Mouse (Mus musculus) kidney, adult 2 months (tissue): ENCODE data around the gene Abhd16a.

Source experiments
- CTCF ChIP-seq: fragments of 200-500 bp; conservative IDR thresholded peaks from 2 replicates; pipeline ENCODE4 v1.5.1; 2011; ENCODE audit warnings: low read depth, mild to moderate bottlenecking, control low read depth, low read length, moderate library complexity, mixed read lengths; ENCODE audit not compliant: insufficient read depth, insufficient read length
- POLR2A ChIP-seq: fragments of 200-500 bp; IDR thresholded peaks from one replicate; pipeline ENCODE4 v1.6.1; 2011; ENCODE audit warnings: low read depth, low read length, control low read depth

GRCm38 (mm10) chr17:35132174-35132560 is 43.1 kb downstream of the Abhd16a start:
- TF ChIP-seq POLR2A, result no peak
- TF ChIP-seq CTCF, result no peak
